Mouse (Mus musculus): ENCODE measurements around the gene Vps52. TPM values are rescaled to one million over a fixed set of nuclear protein-coding genes. Genes with fewer than 3 reads are reported as not detected.
A peak's percentile ranks its signal among the peaks of the same experiment; 100 is the strongest.

Vps52 gene
- total and polyA plus RNA-seq, 3 experiments: 34.3 to 73.6 (median 39.9) TPM

- TF ChIP-seq POLR2AphosphoS2 (IDR thresholded peaks at IDR 0.05; ENCODE audit: low read depth, low read length) (0 out of 2 replicates have a peak, but pooled peaks have one; percentile 59), EP300 (IDR thresholded peaks at IDR 0.05; ENCODE audit: low read length) (no peak), ZNF384 (IDR thresholded peaks at IDR 0.05; ENCODE audit: low read depth, low read length) (no peak), MXI1 (IDR thresholded peaks at IDR 0.05; ENCODE audit: low read depth, low read length) (peak; percentile 58), MAZ (IDR thresholded peaks at IDR 0.05; ENCODE audit: low read depth, low read length) (peak; percentile 70; the same call in 1 of the 2 replicates), NELFE (IDR thresholded peaks at IDR 0.05; ENCODE audit: low read depth, low read length) (peak; percentile 59; the same call in 1 of the 2 replicates), USF2 (conservative IDR thresholded peaks at IDR 0.05; ENCODE audit: low read depth, low read length) (no peak), NRF1 (IDR thresholded peaks at IDR 0.05; ENCODE audit: low read depth, low read length) (peak; percentile 84), ZMIZ1 (IDR thresholded peaks at IDR 0.05; ENCODE audit: low read depth, low read length) (peak; percentile 65; the same call in 1 of the 2 replicates), ELF1 (IDR thresholded peaks at IDR 0.05; ENCODE audit: low read depth, low read length) (peak; percentile 98), MYC (IDR thresholded peaks at IDR 0.05; ENCODE audit: low read depth, low read length) (peak; percentile 57), IRF4 (IDR thresholded peaks at IDR 0.05; ENCODE audit: low read depth, low read length) (no peak; the same call in 1 of the 2 replicates), SMC3 (IDR thresholded peaks at IDR 0.05; ENCODE audit: low read depth, low read length) (no peak), JUN (IDR thresholded peaks at IDR 0.05; ENCODE audit: insufficient read depth, low read depth, low read length) (no peak), ZC3H11A (IDR thresholded peaks at IDR 0.05; ENCODE audit: low read depth, low read length) (no peak), CHD1 (IDR thresholded peaks at IDR 0.05; ENCODE audit: low read depth, low read length) (no peak), JUND (conservative IDR thresholded peaks at IDR 0.05; ENCODE audit: low read depth, low read length) (no peak), MAX (IDR thresholded peaks at IDR 0.05; ENCODE audit: low read length) (peak; percentile 76; the same call in 1 of the 2 replicates), MAFK (IDR thresholded peaks at IDR 0.05; ENCODE audit: insufficient replicate concordance, low read length) (no peak), ZKSCAN1 (IDR thresholded peaks at IDR 0.05; ENCODE audit: borderline replicate concordance, low read depth, low read length) (no peak), PAX5 (IDR thresholded peaks at IDR 0.05; ENCODE audit: low read length) (no peak)
Measured at GRCm38 (mm10) chr17:33909077-33909868, 46.3 kb upstream of the Vps52 start, which contains the start of gene Daxx (continued).

- Histone ChIP-seq H3K36me3 (replicated peaks in 1 of 2; ENCODE audit: control insufficient read depth in 1 of 2, insufficient read depth in 1 of 2, low read length in 1 of 2) (peaks cover 36 to 38% of the 10 kb centered on the region in 2 experiments), H3K27me3 (replicated peaks) (no peaks in the 10 kb centered on the region), H3K4me2 (ENCODE audit: insufficient read depth, low read depth, poor library complexity, severe bottlenecking) (peak overlapping the region; percentile 83), H3K9me3 (replicated peaks; ENCODE audit: low read length) (no peaks in the 10 kb centered on the region), H3K79me2 (replicated peaks; ENCODE audit: control insufficient read depth, extremely low read depth, insufficient read depth, poor library complexity, severe bottlenecking) (peaks cover 12% of the 10 kb centered on the region; the same call in 1 of the 2 replicates), H3K4me3 (replicated peaks in 1 of 3; ENCODE audit: low read depth in 2 of 3, low read length in 2 of 3, poor library complexity in 1 of 3) (peak overlapping the region; percentile 72 to 90 (median 89)), H3K27ac (ENCODE audit: insufficient read depth, low read depth) (peak overlapping the region; percentile 87), H3K4me1 (ENCODE audit: control insufficient read depth in 1 of 2, insufficient read depth in 2 of 2) (peaks cover under 1 to 30% of the 10 kb centered on the region in 2 experiments; a peak in 3 of 4 replicates), H3K9ac (ENCODE audit: insufficient read depth, low read depth) (peak overlapping the region; percentile 80)
- TF ChIP-seq SIN3A (IDR thresholded peaks at IDR 0.05; ENCODE audit: low read length) (peak; percentile 17; the same call in 1 of the 2 replicates), MAX (IDR thresholded peaks at IDR 0.05; ENCODE audit: low read length) (no peak), USF2 (conservative IDR thresholded peaks at IDR 0.05; ENCODE audit: low read depth, low read length) (no peak), UBTF (IDR thresholded peaks at IDR 0.05; ENCODE audit: low read depth, low read length) (no peak)
- DNase-seq (ENCODE audit: extremely low read depth): peak; percentile 48
- in situ Hi-C loops (cut with MboI; ENCODE audit: low pct_ligation_motif_present, low pct_unique_long_range_greater_than_20kb, low sequenced_read_pairs): no loop called here
- dilution Hi-C loops (cut with MboI; ENCODE audit: extremely low pct_ligation_motif_present, extremely low pct_unique_long_range_greater_than_20kb, low sequenced_read_pairs): no loop called here
Measured at GRCm38 (mm10) chr17:33909869-33910250, 45.8 kb upstream of the Vps52 start.

All from CH12.LX (cell line).